Mouse (Mus musculus) brain, embryonic 14.5 days (tissue): ENCODE measurements around the gene Dennd2c.

Source experiments
- CTCF ChIP-seq: fragments of 200-500 bp; IDR thresholded peaks from 2 replicates; pipeline ENCODE4 v1.5.1; 2012; ENCODE audit warnings: inconsistent platforms, mild to moderate bottlenecking, moderate library complexity, borderline replicate concordance; ENCODE audit not compliant: insufficient read depth, insufficient read length; ENCODE audit errors: extremely low read depth
- POLR2A ChIP-seq: fragments of 200-500 bp; IDR thresholded peaks from 2 replicates; pipeline ENCODE4 v1.6.1; 2012; ENCODE audit warnings: mild to moderate bottlenecking, inconsistent platforms, borderline replicate concordance; ENCODE audit not compliant: poor library complexity, insufficient read depth, insufficient read length, severe bottlenecking; ENCODE audit errors: extremely low read depth

DNA sequence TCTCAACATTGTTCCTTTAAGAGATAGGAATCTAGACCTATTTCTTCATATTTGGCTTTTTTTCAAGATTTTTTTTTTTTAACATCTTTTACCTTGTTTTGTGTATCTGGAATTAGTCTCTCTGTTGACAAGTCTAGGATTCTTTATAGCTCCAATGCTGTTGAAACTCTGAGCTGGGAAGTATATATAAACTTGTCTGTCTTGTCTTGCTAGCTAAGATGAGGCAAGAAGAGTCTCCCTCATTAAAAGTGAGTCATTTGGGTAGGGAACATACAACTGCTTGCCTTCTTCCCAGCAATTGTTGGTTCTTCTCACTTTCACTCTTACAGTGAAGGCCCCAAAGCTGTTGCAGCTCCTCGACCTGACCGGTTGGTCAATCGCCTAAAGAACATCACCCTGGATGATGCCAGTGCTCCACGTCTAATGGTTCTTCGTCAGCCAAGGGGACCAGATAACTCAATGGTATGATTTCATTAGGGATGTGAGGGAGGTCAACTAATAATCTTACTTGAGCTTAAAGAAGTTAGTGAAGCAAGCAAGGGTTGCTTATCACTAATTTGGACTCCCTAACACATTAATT is 46.3 kb upstream of the Dennd2c start:
- TF ChIP-seq CTCF = no peak
- TF ChIP-seq POLR2A = no peak
